ENCODE assay signal across 8 mouse cellular contexts in the genomic region with DNA sequence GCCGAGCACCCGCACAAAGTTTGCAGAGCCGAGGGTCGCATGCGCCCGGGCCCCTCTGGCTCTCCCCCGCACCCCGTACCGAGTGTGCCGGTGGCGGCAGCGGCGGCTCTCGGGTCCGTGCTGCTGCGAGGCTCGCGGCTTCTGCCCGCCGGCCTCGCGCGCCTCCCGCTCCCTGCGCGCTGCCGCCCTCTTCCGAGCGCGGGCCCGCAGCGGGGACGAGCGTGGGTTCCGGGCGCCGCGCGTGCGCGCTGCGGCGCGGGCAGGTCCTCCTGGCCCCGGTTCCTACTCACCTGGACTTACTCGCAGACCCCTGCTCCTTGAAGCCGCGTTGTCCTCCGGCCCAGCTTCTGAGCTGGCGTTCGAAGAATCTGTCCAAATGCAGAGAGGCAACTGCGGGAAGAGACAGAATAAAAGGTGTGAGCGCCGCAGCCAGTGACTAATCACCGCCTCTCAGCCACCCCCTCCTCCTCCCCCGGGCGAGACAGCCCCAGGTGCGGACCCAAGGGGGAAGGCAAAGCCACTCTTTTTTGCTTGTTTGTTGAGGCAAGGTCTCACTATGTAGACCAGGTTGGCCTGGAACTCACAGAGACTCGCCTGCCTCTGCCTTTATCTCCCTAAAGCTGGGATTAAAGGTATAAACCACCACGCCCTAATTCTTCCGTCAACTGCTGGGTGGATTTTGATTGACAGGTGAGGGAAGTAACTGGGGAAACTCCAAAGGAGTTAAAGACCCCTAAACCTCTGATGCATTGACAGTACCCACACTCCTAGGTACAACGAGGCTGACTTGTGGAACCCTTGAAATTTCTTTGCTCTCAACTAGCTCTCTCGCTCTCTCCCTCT. TPM values are rescaled to one million over a fixed set of nuclear protein-coding genes. Genes with fewer than 3 reads are reported as not detected.
DNase-seq lines count a peak whose midpoint lies in the region; ATAC-seq and TF ChIP-seq lines count a peak whose summit lies in the region.

No protein-coding gene starts in this region.

- no peak for TF ChIP-seq CTCF in spleen, adult 2 months (IDR thresholded peaks at IDR 0.05; ENCODE audit: extremely low read depth, insufficient read depth, insufficient read length, insufficient replicate concordance)

- no peaks in the 10 kb centered on the region for H3K36me3 ChIP-seq in erythroblast, embryonic 14.5 days (ENCODE audit: control insufficient read depth)
- H3K36me3 ChIP-seq in forebrain, embryonic 10.5 days (replicated peaks), result no peaks in the 10 kb centered on the region
- peaks cover 2% of the 10 kb centered on the region for H3K36me3 ChIP-seq in megakaryocyte, embryonic 14.5 days (replicated peaks; ENCODE audit: low read length)
- H3K36me3 ChIP-seq in spleen, adult 2 months (ENCODE audit: control insufficient read depth, insufficient read depth, low read length), result no peaks in the 10 kb centered on the region

- peaks cover 76% of the 10 kb centered on the region for H3K27me3 ChIP-seq in erythroblast, embryonic 14.5 days (ENCODE audit: control insufficient read depth)
- H3K27me3 ChIP-seq in forebrain, embryonic 10.5 days (ENCODE audit: poor library complexity, severe bottlenecking), result peaks cover 68% of the 10 kb centered on the region
- peaks cover 48% of the 10 kb centered on the region for H3K27me3 ChIP-seq in megakaryocyte, embryonic 14.5 days (replicated peaks)
- peaks cover 17% of the 10 kb centered on the region for H3K27me3 ChIP-seq in spleen, adult 2 months (ENCODE audit: control insufficient read depth, insufficient read depth, low read length)

- peak overlapping the region; percentile 51 for H3K4me3 ChIP-seq in erythroblast, embryonic 14.5 days (replicated peaks)
- peak overlapping the region; percentile 77 for H3K4me3 ChIP-seq in forebrain, embryonic 10.5 days
- H3K4me3 ChIP-seq in megakaryocyte, embryonic 14.5 days (replicated peaks), result peak overlapping the region; percentile 94
- peak overlapping the region; percentile 66 for H3K4me3 ChIP-seq in spleen, adult 2 months (ENCODE audit: extremely low read depth, insufficient read depth, insufficient read length)

- H3K9me3 ChIP-seq in erythroblast, embryonic 14.5 days (ENCODE audit: control insufficient read depth, low read length), result peaks cover 5% of the 10 kb centered on the region; the same call in 1 of the 2 replicates
- H3K9me3 ChIP-seq in forebrain, embryonic 10.5 days, result no peaks in the 10 kb centered on the region
- no peaks in the 10 kb centered on the region for H3K9me3 ChIP-seq in megakaryocyte, embryonic 14.5 days

- intact Hi-C loops in left cerebral cortex, postnatal 25 days (cut with DNase I), result loop anchor here (1.0 to 5.0 kb wide), 2 partner anchors 29 to 59 kb away; a partner anchor contains a TSS

- peaks cover 5% of the 10 kb centered on the region for H3K4me1 ChIP-seq in erythroblast, embryonic 14.5 days (ENCODE audit: control insufficient read depth)
- H3K4me1 ChIP-seq in forebrain, embryonic 10.5 days, result peaks cover 44% of the 10 kb centered on the region
- peaks cover 56% of the 10 kb centered on the region for H3K4me1 ChIP-seq in megakaryocyte, embryonic 14.5 days
- H3K4me1 ChIP-seq in spleen, adult 2 months (ENCODE audit: control insufficient read depth, insufficient read depth, insufficient read length), result peaks cover 8% of the 10 kb centered on the region

- DNase-seq in adrenal gland, postnatal 36 days, result peak; percentile 68 to 82
- peak; percentile 58 for DNase-seq in forebrain, embryonic 10.5 days (ENCODE audit: extremely low spot score, low spot score)
- peak; percentile 38 for DNase-seq in heart, postnatal 4 days
- peak; percentile 59 to 76 for DNase-seq in left cerebral cortex, postnatal 25 days (ENCODE audit: low spot score in 2 of 2)
- peak; percentile 14 to 33 for DNase-seq in spleen, adult 2 months (ENCODE audit: low read depth in 1 of 2, low spot score in 2 of 2)

- 2% methylated on average over 63 of the region's 63 CpGs for WGBS in forebrain, embryonic 10.5 days
- 3% methylated on average over 62 of the region's 63 CpGs for WGBS in spleen, adult 2 months

- peak overlapping the region; percentile 87 for H3K27ac ChIP-seq in forebrain, embryonic 10.5 days
- H3K27ac ChIP-seq in spleen, adult 2 months (ENCODE audit: insufficient read depth, low read length), result no peak overlapping the region

- ATAC-seq in erythroblast, adult 5-6 weeks (replicated peaks; ENCODE audit: low FRiP score, poor library complexity, severe bottlenecking), result no peak

- TF ChIP-seq POLR2A in spleen, adult 2 months (IDR thresholded peaks at IDR 0.05; ENCODE audit: low read depth, low read length), result no peak

RNA-seq across cellular contexts. Expression of a gene that starts 0.6 kb away (rescaled TPM):
- polyA plus RNA-seq in erythroblast, embryonic 14.5 days (2012), result not detected in 2 replicates
- not detected in 2 replicates for total RNA-seq in erythroblast, adult 5-6 weeks (2015; ENCODE audit: low replicate concordance)
- not detected in 2 replicates for total RNA-seq in erythroblast, adult 5-6 weeks (2017; ENCODE audit: low replicate concordance)
- 10 to 100 TPM in 1 of 2 experiments, 1 to 10 TPM in 1; 6.0 to 14.0 TPM for total RNA-seq in adrenal gland, postnatal 36 days (2021)
- 12.0 and 12.5 TPM in 2 replicates for polyA plus RNA-seq in forebrain, embryonic 10.5 days (2016; fragmentation: Nextera tagmentation; extraction: Ambion mirVana)
- total RNA-seq in heart, postnatal 4 days (2021), result 1 to 10 TPM in 1 of 2 experiments, under 1 TPM in 1; 0.29 to 1.4 TPM
- total RNA-seq in left cerebral cortex, postnatal 25 days (2021), result 10 to 100 TPM; 72.7 to 80.8 TPM
- polyA plus RNA-seq in megakaryocyte, embryonic 14.5 days (2012; ENCODE audit: insufficient read depth, low replicate concordance), result 14.5 and 17.1 TPM in 2 replicates
- polyA plus RNA-seq in spleen, adult 2 months (2012; rRNA removed), result 1.8 and 1.9 TPM in 2 replicates

Comparison
In these comparisons a context has a peak if more than half of its experiments do, and no peak if none do; other contexts are left out.
1. DNase-seq: peak in every context shown above with its lines; median percentile 75 in adrenal gland, postnatal 36 days; 68 in left cerebral cortex, postnatal 25 days; 58 in forebrain, embryonic 10.5 days; 38 in heart, postnatal 4 days; 24 in spleen, adult 2 months.
2. RNA of a gene that starts 0.6 kb away (total RNA-seq): 72.7 to 80.8 TPM in left cerebral cortex, postnatal 25 days; 6.0 to 14.0 TPM in adrenal gland, postnatal 36 days, 0.29 to 1.4 TPM in heart, postnatal 4 days and not detected in erythroblast, adult 5-6 weeks; every median in the first group is over 4 times any median in the second.
3. Peak in every context shown above with its lines, with median percentiles within 50 percentile points of each other: H3K4me3 ChIP-seq.